Mouse (Mus musculus): ENCODE results near the gene Ang. TPM values are rescaled to one million over a fixed set of nuclear protein-coding genes. Genes with fewer than 3 reads are reported as not detected.

The Ang gene
- polyA plus RNA-seq, 1 experiment from 2014 or later: 3.2 TPM

GRCm38 (mm10) chr14:51069617-51070016, 21.3 kb upstream of the Ang start:
- WGBS: 85% methylated on average over 2 of the region's 2 CpGs
- no peak overlapping the region for H3K9ac ChIP-seq
- H3K27ac ChIP-seq (ENCODE audit: poor library complexity, severe bottlenecking): no peak overlapping the region
- no peak for ATAC-seq (ENCODE audit: insufficient number of reproducible peaks, low FRiP score)
- no peak overlapping the region for H3K4me2 ChIP-seq
- 0 out of 2 replicates have a peak, but pooled peaks cover 5% of the 10 kb centered on the region for H3K4me1 ChIP-seq (replicated peaks)
- H3K27me3 ChIP-seq (replicated peaks): 0 out of 2 replicates have a peak, but pooled peaks cover 4% of the 10 kb centered on the region
- no peak overlapping the region for H3K4me3 ChIP-seq
- no peaks in the 10 kb centered on the region for H3K9me3 ChIP-seq (replicated peaks)
- H3K36me3 ChIP-seq: no peaks in the 10 kb centered on the region

GRCm38 (mm10) chr14:51074335-51074734, 16.6 kb upstream of the Ang start, which contains the start of gene Olfr750:
TSS of gene Olfr750 (minus strand) at chr14:51074435.
- Histone ChIP-seq H3K27ac (ENCODE audit: poor library complexity, severe bottlenecking) (no peak within 1 kb of the TSS), H3K9ac (no peak within 1 kb of the TSS), H3K9me3 (replicated peaks) (no peaks in the 10 kb centered on the region), H3K4me1 (replicated peaks) (no peaks in the 10 kb centered on the region), H3K4me3 (no peak within 1 kb of the TSS), H3K27me3 (replicated peaks) (0 out of 2 replicates have a peak, but pooled peaks cover 7% of the 10 kb centered on the region), H3K36me3 (no peaks in the 10 kb centered on the region), H3K4me2 (no peak within 1 kb of the TSS)
- WGBS: 76% methylated on average over 3 of the region's 3 CpGs
- no peak for ATAC-seq (ENCODE audit: insufficient number of reproducible peaks, low FRiP score)

GRCm38 (mm10) chr14:51079180-51079579, 11.8 kb upstream of the Ang start:
- no peaks in the 10 kb centered on the region for H3K36me3 ChIP-seq
- H3K27ac ChIP-seq (ENCODE audit: poor library complexity, severe bottlenecking): no peak overlapping the region
- peaks cover 5% of the 10 kb centered on the region; the same call in 1 of the 2 replicates for H3K4me1 ChIP-seq (replicated peaks)
- WGBS: 82% methylated on average over 1 of the region's 1 CpGs
- H3K4me3 ChIP-seq: no peak overlapping the region
- no peak overlapping the region for H3K4me2 ChIP-seq
- H3K9me3 ChIP-seq (replicated peaks): no peaks in the 10 kb centered on the region
- peaks cover 16% of the 10 kb centered on the region for H3K27me3 ChIP-seq (replicated peaks)
- H3K9ac ChIP-seq: no peak overlapping the region
- no peak for ATAC-seq (ENCODE audit: insufficient number of reproducible peaks, low FRiP score)

- Histone ChIP-seq H3K27ac (ENCODE audit: poor library complexity, severe bottlenecking) (no peak overlapping the region), H3K4me3 (no peak overlapping the region), H3K9me3 (replicated peaks) (no peaks in the 10 kb centered on the region), H3K27me3 (replicated peaks) (peaks cover 13% of the 10 kb centered on the region), H3K4me2 (no peak overlapping the region), H3K36me3 (no peaks in the 10 kb centered on the region), H3K9ac (no peak overlapping the region), H3K4me1 (replicated peaks) (peaks cover 5% of the 10 kb centered on the region; the same call in 1 of the 2 replicates)
- no peak for ATAC-seq (ENCODE audit: insufficient number of reproducible peaks, low FRiP score)
- WGBS: 77% methylated on average over 2 of the region's 2 CpGs
Observed at GRCm38 (mm10) chr14:51081035-51081434, 9.9 kb upstream of the Ang start.

- Histone ChIP-seq H3K9ac (peak overlapping the region; percentile 74), H3K36me3 (no peaks in the 10 kb centered on the region), H3K27ac (ENCODE audit: poor library complexity, severe bottlenecking) (no peak overlapping the region), H3K27me3 (replicated peaks) (peaks cover 13% of the 10 kb centered on the region), H3K4me3 (peak overlapping the region; percentile 60), H3K4me2 (peak overlapping the region; percentile 88), H3K9me3 (replicated peaks) (no peaks in the 10 kb centered on the region), H3K4me1 (replicated peaks) (peaks cover 5% of the 10 kb centered on the region; the same call in 1 of the 2 replicates)
- 4% methylated on average over 40 of the region's 40 CpGs for WGBS
- peak; percentile 70 for ATAC-seq (ENCODE audit: insufficient number of reproducible peaks, low FRiP score)
Observed at GRCm38 (mm10) chr14:51082599-51083581, 8.1 kb upstream of the Ang start.

GRCm38 (mm10) chr14:51083805-51084204, 7.1 kb upstream of the Ang start:
- Histone ChIP-seq H3K9me3 (replicated peaks) (no peaks in the 10 kb centered on the region), H3K4me1 (replicated peaks) (peaks cover 5% of the 10 kb centered on the region; the same call in 1 of the 2 replicates), H3K9ac (no peak overlapping the region), H3K36me3 (no peaks in the 10 kb centered on the region), H3K4me3 (peak overlapping the region; percentile 60), H3K27me3 (replicated peaks) (peaks cover 13% of the 10 kb centered on the region), H3K4me2 (peak overlapping the region; percentile 88), H3K27ac (ENCODE audit: poor library complexity, severe bottlenecking) (no peak overlapping the region)
- ATAC-seq (ENCODE audit: insufficient number of reproducible peaks, low FRiP score): no peak
- 13% methylated on average over 7 of the region's 7 CpGs for WGBS

- Histone ChIP-seq H3K9me3 (replicated peaks) (no peaks in the 10 kb centered on the region), H3K4me2 (no peak overlapping the region), H3K36me3 (no peaks in the 10 kb centered on the region), H3K27me3 (replicated peaks) (peaks cover 8% of the 10 kb centered on the region), H3K9ac (no peak overlapping the region), H3K27ac (ENCODE audit: poor library complexity, severe bottlenecking) (no peak overlapping the region), H3K4me1 (replicated peaks) (peaks cover 5% of the 10 kb centered on the region; the same call in 1 of the 2 replicates), H3K4me3 (no peak overlapping the region)
- ATAC-seq (ENCODE audit: insufficient number of reproducible peaks, low FRiP score): no peak
- 79% methylated on average over 2 of the region's 2 CpGs for WGBS
Observed at GRCm38 (mm10) chr14:51085086-51085485, 5.9 kb upstream of the Ang start.

GRCm38 (mm10) chr14:51085911-51086310, 5.0 kb upstream of the Ang start:
- ATAC-seq (ENCODE audit: insufficient number of reproducible peaks, low FRiP score): no peak
- WGBS: 77% methylated on average over 4 of the region's 4 CpGs
- Histone ChIP-seq H3K27me3 (replicated peaks) (0 out of 2 replicates have a peak, but pooled peaks cover 3% of the 10 kb centered on the region), H3K27ac (ENCODE audit: poor library complexity, severe bottlenecking) (no peak overlapping the region), H3K4me1 (replicated peaks) (peaks cover 5% of the 10 kb centered on the region; the same call in 1 of the 2 replicates), H3K4me2 (no peak overlapping the region), H3K36me3 (no peaks in the 10 kb centered on the region), H3K9me3 (replicated peaks) (no peaks in the 10 kb centered on the region), H3K9ac (no peak overlapping the region), H3K4me3 (no peak overlapping the region)

GRCm38 (mm10) chr14:51087762-51088161, 3.2 kb upstream of the Ang start:
- ATAC-seq (ENCODE audit: insufficient number of reproducible peaks, low FRiP score): no peak
- no peaks in the 10 kb centered on the region for H3K36me3 ChIP-seq
- peaks cover 4% of the 10 kb centered on the region; the same call in 1 of the 2 replicates for H3K4me1 ChIP-seq (replicated peaks)
- peak overlapping the region; percentile 75 for H3K4me3 ChIP-seq
- 14% methylated on average over 9 of the region's 9 CpGs for WGBS
- no peaks in the 10 kb centered on the region for H3K27me3 ChIP-seq (replicated peaks)
- H3K4me2 ChIP-seq: peak overlapping the region; percentile 78
- H3K27ac ChIP-seq (ENCODE audit: poor library complexity, severe bottlenecking): no peak overlapping the region
- no peak overlapping the region for H3K9ac ChIP-seq
- no peaks in the 10 kb centered on the region for H3K9me3 ChIP-seq (replicated peaks)

GRCm38 (mm10) chr14:51088166-51088969, 2.6 kb upstream of the Ang start:
- no peaks in the 10 kb centered on the region for H3K9me3 ChIP-seq (replicated peaks)
- peak overlapping the region; percentile 70 for H3K9ac ChIP-seq
- H3K36me3 ChIP-seq: no peaks in the 10 kb centered on the region
- peak overlapping the region; percentile 77 for H3K27ac ChIP-seq (ENCODE audit: poor library complexity, severe bottlenecking)
- H3K4me1 ChIP-seq (replicated peaks): peaks cover 4% of the 10 kb centered on the region; the same call in 1 of the 2 replicates
- no peaks in the 10 kb centered on the region for H3K27me3 ChIP-seq (replicated peaks)
- ATAC-seq (ENCODE audit: insufficient number of reproducible peaks, low FRiP score): peak; percentile 49
- under 1% methylated on average over 23 of the region's 23 CpGs for WGBS
- H3K4me3 ChIP-seq: peak overlapping the region; percentile 75
- peak overlapping the region; percentile 78 for H3K4me2 ChIP-seq

Measured in heart, embryonic 12.5 days (tissue).